Mouse (Mus musculus) CH12.LX (cell line): Measurements from ENCODE around the gene Celf2. TPM values are rescaled to one million over a fixed set of nuclear protein-coding genes. Genes with fewer than 3 reads are reported as not detected.

Experiments used
- DNase-seq: peaks from one replicate; pipeline ENCODE4 v3.0.0-alpha.2; 2013; ENCODE audit errors: extremely low read depth
- H3K27ac ChIP-seq: 2 replicates; pipeline ENCODE4 v1.5.1; 2012; ENCODE audit warnings: low read depth, mild to moderate bottlenecking, control low read depth, moderate library complexity; ENCODE audit not compliant: insufficient read depth
- H3K27me3 ChIP-seq: replicated peaks from 2 replicates; pipeline ENCODE3; 2012; ENCODE audit warnings: inconsistent platforms
- H3K36me3 ChIP-seq, 2 experiments: replicated peaks in 1 of 2; 2 replicates each; pipeline versions ENCODE3 to v1.6.1; 2012; ENCODE audit warnings: inconsistent platforms in 1 of 2, low read length in 1 of 2, mild to moderate bottlenecking in 1 of 2, mixed read lengths in 1 of 2, moderate library complexity in 1 of 2; ENCODE audit not compliant: control insufficient read depth in 1 of 2, insufficient read depth in 1 of 2
- H3K4me1 ChIP-seq, 2 experiments: 2 replicates each; pipeline ENCODE4 v1.6.1; 2012; ENCODE audit warnings: inconsistent platforms in 1 of 2, moderate library complexity in 1 of 2; ENCODE audit not compliant: insufficient read depth in 2 of 2, control insufficient read depth in 1 of 2
- H3K4me2 ChIP-seq: 2 replicates; pipeline ENCODE4 v1.6.1; 2012; ENCODE audit warnings: low read depth, mild to moderate bottlenecking, control low read depth; ENCODE audit not compliant: poor library complexity, insufficient read depth, severe bottlenecking
- H3K4me3 ChIP-seq, 3 experiments: fragments of 150-350 bp in 1 of 3; sonication (generic) in 1 of 3; replicated peaks in 1 of 3; 2 replicates each; pipeline versions ENCODE3 to v1.5.1; 2011 to 2012; ENCODE audit warnings: low read depth in 2 of 3, low read length in 2 of 3, mild to moderate bottlenecking in 2 of 3, moderate library complexity in 2 of 3, control low read depth in 1 of 3, improper control_type of control experiment in 1 of 3, inconsistent platforms in 1 of 3, mixed read lengths in 1 of 3; ENCODE audit not compliant: poor library complexity in 1 of 3
- H3K79me2 ChIP-seq: replicated peaks from 2 replicates; pipeline ENCODE4 v1.6.1; 2012; ENCODE audit warnings: mild to moderate bottlenecking, moderate library complexity; ENCODE audit not compliant: control insufficient read depth, poor library complexity, insufficient read depth, severe bottlenecking; ENCODE audit errors: extremely low read depth
- H3K9ac ChIP-seq: 2 replicates; pipeline ENCODE4 v1.6.1; 2012; ENCODE audit warnings: low read depth, mild to moderate bottlenecking, control low read depth, moderate library complexity; ENCODE audit not compliant: insufficient read depth
- H3K9me3 ChIP-seq: replicated peaks from 2 replicates; pipeline ENCODE3; 2012; ENCODE audit warnings: low read length, inconsistent platforms, mixed read lengths
- BHLHE40 ChIP-seq: IDR thresholded peaks from 2 replicates; pipeline ENCODE4 v1.6.1; 2011; ENCODE audit warnings: mild to moderate bottlenecking, low read depth, low read length, improper control_type of control experiment
- CHD1 ChIP-seq: IDR thresholded peaks from 2 replicates; pipeline ENCODE4 v1.6.1; 2012; ENCODE audit warnings: low read depth, low read length, improper control_type of control experiment, inconsistent platforms
- CHD2 ChIP-seq: IDR thresholded peaks from 2 replicates; pipeline ENCODE4 v1.6.1; 2011; ENCODE audit warnings: low read length, improper control_type of control experiment
- CTCF ChIP-seq, 2 experiments: IDR thresholded peaks in 1 of 2; conservative IDR thresholded peaks in 1 of 2; 2 replicates each; pipeline ENCODE4 v1.5.1; 2011 to 2012; ENCODE audit warnings: low read depth in 2 of 2, low read length in 2 of 2, improper control_type of control experiment in 1 of 2, inconsistent platforms in 1 of 2, mild to moderate bottlenecking in 1 of 2, moderate library complexity in 1 of 2
- HCFC1 ChIP-seq: IDR thresholded peaks from 2 replicates; pipeline ENCODE4 v1.6.1; 2012; ENCODE audit warnings: low read depth, mild to moderate bottlenecking, inconsistent platforms, low read length, improper control_type of control experiment
- IRF4 ChIP-seq: IDR thresholded peaks from 2 replicates; pipeline ENCODE4 v1.6.1; 2014; ENCODE audit warnings: low read depth, mild to moderate bottlenecking, inconsistent platforms, low read length, improper control_type of control experiment
- JUN ChIP-seq: IDR thresholded peaks from 2 replicates; pipeline ENCODE4 v1.6.1; 2011; ENCODE audit warnings: low read depth, mild to moderate bottlenecking, low read length, improper control_type of control experiment, moderate library complexity; ENCODE audit not compliant: insufficient read depth
- JUND ChIP-seq: conservative IDR thresholded peaks from 2 replicates; pipeline ENCODE4 v1.6.1; 2011; ENCODE audit warnings: low read depth, low read length, improper control_type of control experiment
- KAT2A ChIP-seq: IDR thresholded peaks from 2 replicates; pipeline ENCODE4 v1.6.1; 2012; ENCODE audit warnings: low read length, improper control_type of control experiment, inconsistent platforms; ENCODE audit not compliant: insufficient replicate concordance
- MAZ ChIP-seq: IDR thresholded peaks from 2 replicates; pipeline ENCODE4 v1.6.1; 2012; ENCODE audit warnings: low read depth, mild to moderate bottlenecking, inconsistent platforms, low read length, improper control_type of control experiment, moderate library complexity
- MXI1 ChIP-seq: IDR thresholded peaks from 2 replicates; pipeline ENCODE4 v1.6.1; 2011; ENCODE audit warnings: mild to moderate bottlenecking, low read depth, low read length, improper control_type of control experiment
- NRF1 ChIP-seq: IDR thresholded peaks from 2 replicates; pipeline ENCODE4 v1.6.1; 2014; ENCODE audit warnings: low read depth, mild to moderate bottlenecking, inconsistent platforms, low read length, improper control_type of control experiment, moderate library complexity
- PAX5 ChIP-seq: IDR thresholded peaks from 2 replicates; pipeline ENCODE4 v1.6.1; 2012; ENCODE audit warnings: low read length, inconsistent platforms, mixed read lengths
- POLR2A ChIP-seq: IDR thresholded peaks from 2 replicates; pipeline ENCODE4 v1.6.1; 2011; ENCODE audit warnings: low read depth, mild to moderate bottlenecking, improper control_type of control experiment, low read length
- POLR2AphosphoS2 ChIP-seq: IDR thresholded peaks from 2 replicates; pipeline ENCODE4 v1.6.1; 2011; ENCODE audit warnings: low read depth, low read length, improper control_type of control experiment
- RCOR1 ChIP-seq: conservative IDR thresholded peaks from 2 replicates; pipeline ENCODE4 v1.6.1; 2012; ENCODE audit warnings: low read depth, mild to moderate bottlenecking, inconsistent platforms, low read length, improper control_type of control experiment
- SMC3 ChIP-seq: IDR thresholded peaks from 2 replicates; pipeline ENCODE4 v1.6.1; 2011; ENCODE audit warnings: low read depth, low read length, improper control_type of control experiment
- TBP ChIP-seq: conservative IDR thresholded peaks from 2 replicates; pipeline ENCODE4 v1.6.1; 2011; ENCODE audit warnings: low read depth, low read length, improper control_type of control experiment
- TCF12 ChIP-seq: IDR thresholded peaks from 2 replicates; pipeline ENCODE4 v1.6.1; 2014; ENCODE audit warnings: low read depth, mild to moderate bottlenecking, inconsistent platforms, low read length, improper control_type of control experiment
- UBTF ChIP-seq: IDR thresholded peaks from 2 replicates; pipeline ENCODE4 v1.6.1; 2012; ENCODE audit warnings: low read depth, mild to moderate bottlenecking, inconsistent platforms, low read length, improper control_type of control experiment, moderate library complexity
- ZNF384 ChIP-seq: IDR thresholded peaks from 2 replicates; pipeline ENCODE4 v1.6.1; 2012; ENCODE audit warnings: low read depth, low read length, improper control_type of control experiment, inconsistent platforms
- dilution Hi-C: fragments of 300-500 bp; cut with MboI; formaldehyde crosslinking; loops from 2 replicates; pipeline ENCODE4 v1.14.3; 2020; ENCODE audit warnings: low sequenced_read_pairs; ENCODE audit not compliant: extremely low pct_unique_long_range_greater_than_20kb, extremely low pct_ligation_motif_present
- in situ Hi-C: fragments of 300-500 bp; cut with MboI; formaldehyde crosslinking; loops from 3 replicates; pipeline ENCODE4 v1.14.3; 2019; ENCODE audit warnings: low sequenced_read_pairs, low pct_ligation_motif_present, low pct_unique_long_range_greater_than_20kb, mixed read lengths
- polyA plus RNA-seq: library from polyadenylated mRNA; unstranded; fragments of >175 nt; gene quantifications from 2 replicates; pipeline ENCODE4 v1.2.1, GENCODE M21; 2012; ENCODE audit warnings: low read depth; ENCODE audit not compliant: insufficient read length
- total RNA-seq, 2 experiments: library from RNA; depleted of rRNA; stranded (reverse); fragments of 300-350 nt in 1 of 2; fragments of >200 nt in 1 of 2; gene quantifications; 2 replicates each; pipeline ENCODE4 v1.2.3; 2012 to 2014

The Celf2 gene
- total and polyA plus RNA-seq, 3 experiments = 51.0 to 143 (median 103) TPM

DNA sequence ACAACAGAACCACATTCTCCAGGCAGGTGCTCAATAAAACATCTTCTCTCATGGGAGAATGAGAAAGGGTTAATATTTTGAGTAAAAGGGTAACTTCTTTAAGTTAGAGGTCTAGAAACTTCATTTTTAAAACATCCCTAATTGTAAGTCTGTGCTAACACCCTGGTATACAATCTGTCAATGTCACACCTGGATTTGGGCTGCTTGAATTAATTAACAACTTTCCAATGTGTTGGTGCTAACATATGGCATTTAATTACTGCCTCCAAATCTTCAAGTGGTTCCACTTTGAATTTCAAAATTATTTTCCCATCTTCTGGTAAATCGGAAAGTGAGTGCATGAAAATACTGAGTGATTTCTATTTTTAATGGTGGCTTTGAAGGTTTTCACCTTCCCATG, 890.9 kb downstream of the Celf2 start:
- H3K79me2 ChIP-seq = no peaks in the 10 kb centered on the region
- in situ Hi-C loops = no loop called here
- no peak for DNase-seq
- TF ChIP-seq MXI1 (no peak), IRF4 (no peak)
- H3K4me3 ChIP-seq = no peak overlapping the region
- no peak overlapping the region for H3K9ac ChIP-seq
- dilution Hi-C loops = no loop called here
- H3K4me1 ChIP-seq = peaks cover 0 to 42% of the 10 kb centered on the region in 2 experiments; a peak in 2 of 4 replicates
- H3K9me3 ChIP-seq = no peaks in the 10 kb centered on the region
- peaks cover 47 to 85% of the 10 kb centered on the region in 2 experiments for H3K36me3 ChIP-seq
- H3K4me2 ChIP-seq = no peak overlapping the region
- H3K27me3 ChIP-seq = no peaks in the 10 kb centered on the region
- H3K27ac ChIP-seq = no peak overlapping the region

DNA sequence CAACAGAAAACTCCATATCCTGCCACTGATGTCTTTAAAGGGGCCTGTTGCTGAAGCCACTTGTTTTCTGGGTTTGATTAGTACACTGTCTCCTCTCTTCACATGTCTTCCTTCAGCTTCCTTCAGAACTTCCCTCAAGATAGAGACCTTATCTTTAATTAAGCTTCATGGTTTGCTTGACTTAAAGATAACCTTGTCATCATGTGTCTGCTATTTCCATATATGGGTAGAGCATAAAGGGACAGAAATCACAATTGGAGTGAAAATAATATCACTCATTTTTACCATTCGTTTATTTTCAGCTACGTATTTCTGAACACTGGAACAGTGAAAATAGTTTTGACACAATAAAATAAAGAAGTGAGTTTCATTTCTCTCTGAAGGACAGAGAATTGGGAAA, 905.0 kb downstream of the Celf2 start:
- no peak for TF ChIP-seq UBTF
- no peak for TF ChIP-seq MAZ
- no peak for TF ChIP-seq CTCF (conservative IDR thresholded peaks at IDR 0.05 in 1 of 2, IDR thresholded peaks at IDR 0.05 in 1 of 2; ENCODE audit: low read depth in 2 of 2, low read length in 2 of 2)
- no peak for TF ChIP-seq JUND
- TF ChIP-seq ZNF384 = no peak
- no peak for TF ChIP-seq TCF12
- no peak for TF ChIP-seq POLR2AphosphoS2
- no peak for TF ChIP-seq HCFC1
- no peak for TF ChIP-seq TBP
- no peak for TF ChIP-seq NRF1
- no peak for TF ChIP-seq IRF4
- no peak for TF ChIP-seq PAX5
- TF ChIP-seq POLR2A = no peak
- no peak for TF ChIP-seq CHD2
- TF ChIP-seq BHLHE40 = no peak
- no peak for TF ChIP-seq RCOR1
- TF ChIP-seq SMC3 = no peak
- TF ChIP-seq CHD1 = no peak
- TF ChIP-seq JUN = no peak
- no peak for TF ChIP-seq KAT2A
- TF ChIP-seq, all 38 proteins: peak for 0
- no peak for DNase-seq
- Histone ChIP-seq H3K4me2 (no peak overlapping the region), H3K27me3 (no peaks in the 10 kb centered on the region), H3K9ac (no peak overlapping the region), H3K4me1 (peaks cover 3 to 50% of the 10 kb centered on the region in 2 experiments), H3K9me3 (no peaks in the 10 kb centered on the region), H3K79me2 (peaks cover 4% of the 10 kb centered on the region; the same call in 1 of the 2 replicates), H3K36me3 (peaks cover 28 to 74% of the 10 kb centered on the region in 2 experiments), H3K27ac (no peak overlapping the region), H3K4me3 (no peak overlapping the region)
- dilution Hi-C loops = no loop called here
- in situ Hi-C loops = no loop called here
